Mouse (Mus musculus) spleen, postnatal 10 days (tissue): ENCODE measurements around the gene Ovch2.
A peak's percentile ranks its signal among the peaks of the same experiment; 100 is the strongest.
"Not testable (repeated sequence)": the region's sequence is repeated elsewhere in the genome, so short reads cannot be mapped to it uniquely, and the experiment has no call there.

Experiments used
- DNase-seq, 2 experiments: peaks; one replicate each; pipeline ENCODE4 v3.0.0; 2021 to 2022; ENCODE audit warnings: low spot score in 2 of 2

Ovch2 gene

GRCm38 (mm10) chr7:107801108-107801507 lies at the start of gene Ovch2:
Gene Ovch2 (minus strand): TSS chr7:107801208.
- no peak for DNase-seq

- not testable (repeated sequence) for DNase-seq
Measured at GRCm38 (mm10) chr7:107847390-107847789, 46.4 kb upstream of the Ovch2 start, which contains the start of gene Olfr470. Gene Olfr470 (minus strand): TSS chr7:107847490.

- DNase-seq: no peak
Measured at GRCm38 (mm10) chr7:107841719-107842118, 40.7 kb upstream of the Ovch2 start.

- DNase-seq: not testable (repeated sequence)
Measured at GRCm38 (mm10) chr7:107825441-107825840, 24.4 kb upstream of the Ovch2 start, which contains the start of gene Olfr469. Gene Olfr469 (minus strand): TSS chr7:107825541.

- DNase-seq: not testable (repeated sequence)
Measured at GRCm38 (mm10) chr7:107823867-107824266, 22.9 kb upstream of the Ovch2 start.

GRCm38 (mm10) chr7:107819442-107819841 lies 18.4 kb upstream of the Ovch2 start:
- DNase-seq: no peak

GRCm38 (mm10) chr7:107811963-107812362 lies 11.0 kb upstream of the Ovch2 start, which contains the start of gene Olfr467:
Gene Olfr467 (plus strand): TSS chr7:107812263.
- DNase-seq: no peak

GRCm38 (mm10) chr7:107802138-107802537 lies 1.1 kb upstream of the Ovch2 start:
- DNase-seq: no peak

- DNase-seq: no peak
Measured at GRCm38 (mm10) chr7:107796500-107796899, 4.5 kb downstream of the Ovch2 start.

GRCm38 (mm10) chr7:107787977-107788620 lies 12.9 kb downstream of the Ovch2 start:
- no peak for DNase-seq

GRCm38 (mm10) chr7:107779611-107780010 lies 21.4 kb downstream of the Ovch2 start:
- no peak for DNase-seq

GRCm38 (mm10) chr7:107778216-107778615 lies 22.8 kb downstream of the Ovch2 start:
- no peak for DNase-seq

GRCm38 (mm10) chr7:107770812-107771211 lies 30.2 kb downstream of the Ovch2 start:
- DNase-seq: no peak

- no peak for DNase-seq
Measured at GRCm38 (mm10) chr7:107757308-107758151, 43.5 kb downstream of the Ovch2 start, which contains the start of gene Cyb5r2. Gene Cyb5r2 (minus strand): TSS chr7:107758032.

GRCm38 (mm10) chr7:107756748-107757147 lies 44.3 kb downstream of the Ovch2 start:
- DNase-seq: no peak

GRCm38 (mm10) chr7:107755905-107756304 lies 45.1 kb downstream of the Ovch2 start:
- no peak for DNase-seq

- no peak for DNase-seq
Measured at GRCm38 (mm10) chr7:107752031-107752520, 48.9 kb downstream of the Ovch2 start.

- no peak for DNase-seq
Measured at GRCm38 (mm10) chr7:107749721-107750120, 51.3 kb downstream of the Ovch2 start.

GRCm38 (mm10) chr7:107749270-107749669 lies 51.7 kb downstream of the Ovch2 start:
- DNase-seq: no peak

- DNase-seq: peak; percentile 24 to 73
Measured at GRCm38 (mm10) chr7:107747954-107748353, 53.1 kb downstream of the Ovch2 start.

- no peak for DNase-seq
Measured at GRCm38 (mm10) chr7:107747476-107747875, 53.5 kb downstream of the Ovch2 start.

- peak in 1 of 2 experiments; percentile 29 for DNase-seq
Measured at GRCm38 (mm10) chr7:107746036-107746435, 55.0 kb downstream of the Ovch2 start.
